Mouse (Mus musculus) ES-E14 (cell line): ENCODE data around the gene Ints12. TPM values are rescaled to one million over a fixed set of nuclear protein-coding genes. Genes with fewer than 3 reads are reported as not detected.

Experiments used
- DNase-seq: peaks from one replicate; pipeline ENCODE4 v3.0.0-alpha.2; 2013; ENCODE audit warnings: low read depth, low spot score
- H3K27ac ChIP-seq: 2 replicates; pipeline ENCODE4 v1.5.1; 2012; ENCODE audit warnings: low read depth, mild to moderate bottlenecking, low read length, moderate library complexity, mixed read lengths; ENCODE audit not compliant: poor library complexity, insufficient read depth, severe bottlenecking
- H3K36me3 ChIP-seq: 2 replicates; pipeline ENCODE4 v1.6.1; 2012; ENCODE audit warnings: mild to moderate bottlenecking, low read length, moderate library complexity, mixed read lengths; ENCODE audit not compliant: control insufficient read depth, poor library complexity, insufficient read depth, severe bottlenecking
- H3K4me1 ChIP-seq, 2 experiments: fragments of 150-350 bp in 1 of 2; sonication (generic) in 1 of 2; 2 replicates each; pipeline ENCODE4 v1.6.1; 2012; ENCODE audit warnings: low read length in 2 of 2, mild to moderate bottlenecking in 1 of 2, mixed read lengths in 1 of 2; ENCODE audit not compliant: control insufficient read depth in 2 of 2, insufficient read depth in 2 of 2, poor library complexity in 1 of 2
- H3K4me3 ChIP-seq, 2 experiments: fragments of 150-350 bp in 1 of 2; sonication (generic) in 1 of 2; 2 replicates each; pipeline ENCODE4 v1.5.1; 2012; ENCODE audit warnings: low read length in 2 of 2, low read depth in 1 of 2, mild to moderate bottlenecking in 1 of 2, mixed read lengths in 1 of 2; ENCODE audit not compliant: insufficient read depth in 1 of 2, poor library complexity in 1 of 2, severe bottlenecking in 1 of 2
- H3K9ac ChIP-seq: 2 replicates; pipeline ENCODE4 v1.6.1; 2012; ENCODE audit warnings: low read depth, mild to moderate bottlenecking, low read length, mixed read lengths; ENCODE audit not compliant: poor library complexity, insufficient read depth, severe bottlenecking
- H3K9me3 ChIP-seq: fragments of 150-350 bp; sonication (generic); 2 replicates; pipeline ENCODE4 v1.6.1; 2012; ENCODE audit warnings: low read depth, mild to moderate bottlenecking, low read length; ENCODE audit not compliant: control insufficient read depth, insufficient read depth
- CHD2 ChIP-seq: IDR thresholded peaks from 2 replicates; pipeline ENCODE4 v1.6.1; 2014; ENCODE audit warnings: mild to moderate bottlenecking, low read depth, low read length, inconsistent platforms
- HCFC1 ChIP-seq: IDR thresholded peaks from 2 replicates; pipeline ENCODE4 v1.6.1; 2012; ENCODE audit warnings: low read length, inconsistent platforms, borderline replicate concordance; ENCODE audit not compliant: insufficient read depth
- MAFK ChIP-seq: IDR thresholded peaks from 2 replicates; pipeline ENCODE4 v1.6.1; 2014; ENCODE audit warnings: mild to moderate bottlenecking, low read depth, low read length, inconsistent platforms; ENCODE audit not compliant: insufficient read depth
- ZC3H11A ChIP-seq: IDR thresholded peaks from 2 replicates; pipeline ENCODE4 v1.6.1; 2012; ENCODE audit warnings: low read depth, mild to moderate bottlenecking, inconsistent platforms, low read length, borderline replicate concordance
- ZNF384 ChIP-seq: IDR thresholded peaks from 2 replicates; pipeline ENCODE4 v1.6.1; 2012; ENCODE audit warnings: low read depth, low read length, inconsistent platforms
- in situ Hi-C, 2 experiments: fragments of 600-800 bp; cut with MboI; formaldehyde crosslinking; loops; one replicate each; pipeline ENCODE4 v1.15.1; 2025; ENCODE audit warnings: low sequenced_read_pairs in 2 of 2, inconsistent platforms in 1 of 2; ENCODE audit not compliant: unreplicated experiment in 2 of 2
- total RNA-seq: library from RNA; depleted of rRNA; stranded (reverse); fragments of 300-350 nt; gene quantifications from 2 replicates; pipeline ENCODE4 v1.2.3, GENCODE M21; 2012; rRNA removed

Ints12 gene
- total RNA-seq, 1 experiment, result 24.3 TPM

DNA sequence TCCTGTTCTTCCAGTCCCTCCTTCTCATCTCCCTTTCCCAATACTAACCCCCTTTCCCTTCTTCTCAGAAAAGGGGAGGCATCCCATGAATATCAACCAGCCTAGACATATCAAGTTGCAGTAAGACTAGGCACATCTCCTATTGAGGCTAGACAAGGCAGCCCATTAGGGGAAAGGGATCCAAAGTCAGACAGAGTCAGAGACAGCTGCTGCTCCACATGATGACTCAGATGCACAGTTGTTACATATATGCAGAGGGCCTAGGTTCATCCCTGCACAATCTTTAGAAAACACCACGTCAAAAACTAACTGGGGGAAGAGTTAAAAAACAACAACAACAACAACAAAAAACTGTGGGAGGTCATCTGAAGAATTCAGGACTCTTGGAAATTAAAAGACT, 61.2 kb downstream of the Ints12 start:
- no peaks in the 10 kb centered on the region for H3K4me1 ChIP-seq
- H3K9me3 ChIP-seq, result no peaks in the 10 kb centered on the region
- no peak for DNase-seq
- no peak for TF ChIP-seq CHD2
- no peak for TF ChIP-seq ZC3H11A
- TF ChIP-seq HCFC1, result no peak
- no peak for TF ChIP-seq MAFK
- no peak for TF ChIP-seq ZNF384
- H3K27ac ChIP-seq, result no peak overlapping the region
- H3K4me3 ChIP-seq, result no peak overlapping the region
- H3K9ac ChIP-seq, result no peak overlapping the region
- no peaks in the 10 kb centered on the region for H3K36me3 ChIP-seq
- in situ Hi-C loops, result no loop called here

DNA sequence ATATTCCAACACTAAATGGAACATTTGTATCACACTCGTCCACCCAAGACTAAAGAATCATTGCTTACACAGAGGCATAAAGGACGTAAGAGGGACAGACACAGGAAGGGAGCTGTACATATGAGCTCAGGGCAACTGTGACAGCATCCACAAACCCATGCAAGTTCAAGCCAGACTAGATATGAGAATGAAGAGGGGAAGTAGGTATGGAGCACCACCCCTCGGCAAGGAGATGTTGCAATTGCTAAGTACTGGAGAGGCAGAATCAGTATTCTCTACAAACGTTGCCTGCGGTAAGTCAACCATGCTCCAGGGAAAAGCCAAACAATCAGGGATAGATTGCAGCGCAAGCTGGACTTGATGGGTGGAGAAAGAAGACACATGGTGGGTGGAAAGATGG, 62.0 kb downstream of the Ints12 start:
- in situ Hi-C loops, result no loop called here
- no peak for DNase-seq
- no peaks in the 10 kb centered on the region for H3K4me1 ChIP-seq

DNA sequence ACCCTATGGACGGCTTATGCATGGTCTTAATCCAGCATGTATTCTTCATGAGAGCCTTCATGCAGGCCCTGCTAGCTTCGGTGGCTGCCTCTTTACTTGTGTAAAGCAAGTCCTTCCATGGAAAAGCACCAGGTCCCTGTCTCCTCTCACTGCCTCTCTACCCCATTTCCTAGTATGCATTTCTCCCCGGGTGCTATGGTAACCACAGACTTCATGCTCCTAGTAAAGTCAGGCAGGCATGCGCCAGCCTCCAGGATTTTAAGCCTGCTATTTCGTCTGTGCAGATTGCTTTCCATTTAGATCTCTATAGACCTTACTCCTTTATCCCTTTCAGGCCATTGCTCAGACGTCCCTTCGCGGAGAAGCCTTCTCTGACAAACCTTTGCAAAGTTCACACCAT, 63.0 kb downstream of the Ints12 start:
- no peak overlapping the region for H3K27ac ChIP-seq
- H3K36me3 ChIP-seq, result no peaks in the 10 kb centered on the region
- no peak overlapping the region for H3K4me3 ChIP-seq
- TF ChIP-seq CHD2, result no peak
- no peak for TF ChIP-seq HCFC1
- TF ChIP-seq ZNF384, result no peak
- no peak for TF ChIP-seq ZC3H11A
- no peak overlapping the region for H3K9ac ChIP-seq
- H3K9me3 ChIP-seq, result no peaks in the 10 kb centered on the region
- in situ Hi-C loops, result no loop called here
- no peaks in the 10 kb centered on the region for H3K4me1 ChIP-seq
- DNase-seq, result no peak

More for the DNA sequence above, 62.0 kb downstream of the Ints12 start:
- H3K9ac ChIP-seq, result no peak overlapping the region
- no peaks in the 10 kb centered on the region for H3K9me3 ChIP-seq
- H3K36me3 ChIP-seq, result no peaks in the 10 kb centered on the region
- H3K4me3 ChIP-seq, result no peak overlapping the region
- H3K27ac ChIP-seq, result no peak overlapping the region
- TF ChIP-seq ZNF384 (no peak), ZC3H11A (no peak), HCFC1 (no peak), MAFK (no peak), CHD2 (no peak)

DNA sequence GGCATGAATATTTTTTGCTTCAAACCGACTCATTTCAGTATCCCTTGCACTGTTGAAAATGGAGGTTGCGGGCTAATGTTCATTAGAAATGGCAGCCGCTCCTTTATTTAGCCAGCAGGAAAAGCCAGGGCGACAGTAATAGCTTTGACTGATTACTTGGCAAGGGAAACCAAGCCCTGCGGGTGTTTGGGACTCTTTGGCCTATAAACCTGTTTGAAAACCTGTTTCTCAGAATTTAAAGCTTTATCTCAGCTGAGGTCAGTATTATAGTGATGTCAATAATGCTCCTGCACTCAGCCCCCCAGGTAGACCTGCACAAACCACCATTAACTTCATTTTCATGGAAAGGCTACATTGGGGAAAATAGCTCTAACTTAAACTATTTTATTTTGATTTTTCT, 66.6 kb downstream of the Ints12 start:
- in situ Hi-C loops, result no loop called here
- TF ChIP-seq HCFC1 (no peak), ZC3H11A (no peak), CHD2 (no peak), ZNF384 (no peak)

More for the DNA sequence above, 66.6 kb downstream of the Ints12 start:
- no peaks in the 10 kb centered on the region for H3K36me3 ChIP-seq
- no peak overlapping the region for H3K4me3 ChIP-seq
- no peak overlapping the region for H3K9ac ChIP-seq
- H3K27ac ChIP-seq, result no peak overlapping the region
- H3K4me1 ChIP-seq, result no peaks in the 10 kb centered on the region
- H3K9me3 ChIP-seq, result no peaks in the 10 kb centered on the region
- no peak for DNase-seq

Other genes with a start within 250 kb of the Ints12 start
- 5.8 and 8.6 TPM in 2 replicates for gene Npnt, start 141.5 kb upstream of the Ints12 start, total RNA-seq
- 24.2 and 25.2 TPM in 2 replicates for gene Gstcd, start 193 bp downstream of the Ints12 start, total RNA-seq
- gene Arhgef38, start 143.1 kb downstream of the Ints12 start, total RNA-seq, result 1.4 and 4.0 TPM in 2 replicates
- 44.1 and 45.1 TPM in 2 replicates for gene Ppa2, start 218.3 kb downstream of the Ints12 start, total RNA-seq